Mouse (Mus musculus) brain, embryonic 14.5 days (tissue): Measurements from ENCODE around the gene Ldhc.

Source experiments
- CTCF ChIP-seq: fragments of 200-500 bp; IDR thresholded peaks from 2 replicates; pipeline ENCODE4 v1.5.1; 2012; ENCODE audit warnings: inconsistent platforms, mild to moderate bottlenecking, moderate library complexity, borderline replicate concordance; ENCODE audit not compliant: insufficient read depth, insufficient read length; ENCODE audit errors: extremely low read depth
- POLR2A ChIP-seq: fragments of 200-500 bp; IDR thresholded peaks from 2 replicates; pipeline ENCODE4 v1.6.1; 2012; ENCODE audit warnings: mild to moderate bottlenecking, inconsistent platforms, borderline replicate concordance; ENCODE audit not compliant: poor library complexity, insufficient read depth, insufficient read length, severe bottlenecking; ENCODE audit errors: extremely low read depth

DNA sequence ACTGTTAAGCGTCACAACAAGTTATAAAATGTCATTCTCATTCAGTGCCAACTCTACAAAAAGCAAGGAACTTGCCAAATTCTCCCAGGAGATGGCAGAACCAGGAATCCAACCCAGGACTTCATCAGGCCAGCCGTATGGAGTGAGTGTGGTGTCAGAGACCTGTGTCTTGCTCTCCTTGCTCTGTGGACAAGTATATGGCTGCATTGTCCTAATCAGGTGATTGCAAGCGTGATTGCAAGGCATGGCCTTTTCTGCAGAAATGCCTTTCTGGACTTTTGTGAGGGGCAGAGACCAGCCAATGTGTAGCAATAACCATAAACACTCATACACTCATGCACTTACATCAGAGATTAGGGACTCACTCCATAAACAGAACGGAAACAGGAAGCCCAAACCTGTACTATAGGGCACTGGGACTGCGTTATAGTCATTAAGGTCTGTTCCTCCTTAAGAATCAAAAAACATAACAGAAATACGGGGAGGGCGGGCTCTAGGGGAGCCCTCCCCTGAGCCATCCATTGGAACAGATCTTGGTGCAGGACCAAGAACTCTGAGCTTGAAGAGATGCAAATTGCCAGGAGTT is 27.2 kb upstream of the Ldhc start:
- no peak for TF ChIP-seq CTCF
- TF ChIP-seq POLR2A: no peak
